Mouse (Mus musculus): ENCODE measurements around the gene Olfr1340. TPM values are rescaled to one million over a fixed set of nuclear protein-coding genes. Genes with fewer than 3 reads are reported as not detected.

The Olfr1340 gene
- not detected for total RNA-seq (2021)

DNA sequence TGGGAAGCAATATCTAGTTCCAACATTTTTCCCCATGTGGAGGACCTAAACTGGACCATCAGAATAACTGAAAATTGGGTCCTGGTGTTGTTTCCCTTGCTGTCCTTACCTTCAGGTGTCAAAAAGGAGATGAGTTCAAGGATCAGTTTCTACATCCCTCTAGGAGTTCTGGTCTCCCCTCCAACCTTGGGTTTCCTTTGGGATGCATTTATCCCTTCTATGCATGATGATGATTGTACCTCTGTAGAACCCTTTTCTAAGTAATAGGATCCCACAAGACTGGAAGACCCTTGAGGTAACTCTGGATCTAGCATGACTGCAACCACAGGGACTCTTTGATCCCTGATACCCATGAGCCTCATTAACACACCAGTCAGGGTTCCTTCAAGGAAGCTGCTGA lies at the start of gene Olfr1340:
Gene Olfr1340, plus strand, starts transcription at position 301 of the 400 bp plus-strand sequence.
- DNase-seq (ENCODE audit: low spot score in 2 of 2) = no peak
- intact Hi-C loops (cut with DNase I) = no loop called here

GRCm38 (mm10) chr4:118687086-118687485 lies 32.9 kb upstream of the Olfr1340 start:
- intact Hi-C loops (cut with DNase I) = no loop called here
- DNase-seq (ENCODE audit: low spot score in 2 of 2) = no peak

- DNase-seq (ENCODE audit: low spot score in 2 of 2) = no peak
- intact Hi-C loops (cut with DNase I) = no loop called here
Observed at GRCm38 (mm10) chr4:118692412-118692973, 27.4 kb upstream of the Olfr1340 start, which contains the start of gene Olfr1342. TSS of gene Olfr1342 (minus strand) at chr4:118692756.

- DNase-seq (ENCODE audit: low spot score in 2 of 2) = no peak
- intact Hi-C loops (cut with DNase I) = no loop called here
Observed at GRCm38 (mm10) chr4:118693812-118694211, 26.1 kb upstream of the Olfr1340 start.

- intact Hi-C loops (cut with DNase I) = no loop called here
- DNase-seq (ENCODE audit: low spot score in 2 of 2) = no peak
Observed at GRCm38 (mm10) chr4:118703223-118703622, 16.7 kb upstream of the Olfr1340 start, which contains the start of gene Olfr1341. TSS of gene Olfr1341 (plus strand) at chr4:118703523.

DNA sequence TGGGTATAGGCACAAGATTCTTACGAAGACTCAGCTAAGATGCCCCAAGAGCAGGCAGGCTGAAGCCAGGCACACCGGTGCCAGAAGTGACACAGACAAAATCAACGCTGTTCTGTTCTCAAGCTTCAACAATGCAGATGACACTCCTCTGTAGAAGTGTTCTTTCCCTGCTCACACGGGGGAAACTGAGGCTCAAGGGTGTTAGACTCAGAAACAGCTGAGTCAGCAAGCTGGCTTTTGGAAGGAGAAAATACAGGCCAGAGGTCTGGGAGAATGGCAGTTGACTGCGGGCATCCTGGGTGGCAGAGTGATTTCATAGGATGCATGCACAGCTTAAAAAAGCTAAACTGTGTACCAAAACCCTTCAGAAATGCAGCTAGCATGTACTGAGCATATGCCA lies 11.9 kb upstream of the Olfr1340 start:
- no peak for DNase-seq (ENCODE audit: low spot score in 2 of 2)
- intact Hi-C loops (cut with DNase I) = no loop called here

DNA sequence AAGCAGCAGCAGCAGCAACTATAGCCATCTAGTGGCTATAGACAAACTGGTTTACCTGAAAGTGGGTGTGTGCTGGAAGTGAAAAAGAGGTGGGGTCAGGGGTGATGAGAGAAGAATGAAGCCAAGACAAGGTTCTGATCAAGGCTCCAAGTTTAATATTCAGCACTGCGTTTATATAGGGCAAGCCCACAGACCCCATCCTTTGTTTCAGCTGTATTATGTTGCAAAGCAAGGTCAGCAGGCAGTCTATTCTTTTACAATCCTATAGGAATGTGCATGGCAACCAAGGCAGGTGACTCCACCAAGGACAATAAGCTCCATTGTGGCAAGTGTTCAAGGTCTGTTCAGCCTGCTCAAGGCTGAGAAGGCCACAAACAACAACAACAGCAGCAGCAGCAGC lies 8.3 kb upstream of the Olfr1340 start:
- intact Hi-C loops (cut with DNase I) = no loop called here
- no peak for DNase-seq (ENCODE audit: low spot score in 2 of 2)

GRCm38 (mm10) chr4:118721742-118722483 lies 2.0 kb downstream of the Olfr1340 start:
- DNase-seq (ENCODE audit: low spot score in 2 of 2) = no peak
- intact Hi-C loops (cut with DNase I) = no loop called here

- no peak for DNase-seq (ENCODE audit: low spot score in 2 of 2)
- intact Hi-C loops (cut with DNase I) = no loop called here
Observed at GRCm38 (mm10) chr4:118731875-118732274, 11.9 kb downstream of the Olfr1340 start, which contains the start of gene Olfr1339. TSS of gene Olfr1339 (plus strand) at chr4:118732175.

GRCm38 (mm10) chr4:118739574-118739973 lies 19.6 kb downstream of the Olfr1340 start:
- intact Hi-C loops (cut with DNase I) = loop anchor here (2.0 kb wide), 1 partner anchor 27 kb away; no protein-coding TSS in a partner anchor
- no peak for DNase-seq (ENCODE audit: low spot score in 2 of 2)

DNA sequence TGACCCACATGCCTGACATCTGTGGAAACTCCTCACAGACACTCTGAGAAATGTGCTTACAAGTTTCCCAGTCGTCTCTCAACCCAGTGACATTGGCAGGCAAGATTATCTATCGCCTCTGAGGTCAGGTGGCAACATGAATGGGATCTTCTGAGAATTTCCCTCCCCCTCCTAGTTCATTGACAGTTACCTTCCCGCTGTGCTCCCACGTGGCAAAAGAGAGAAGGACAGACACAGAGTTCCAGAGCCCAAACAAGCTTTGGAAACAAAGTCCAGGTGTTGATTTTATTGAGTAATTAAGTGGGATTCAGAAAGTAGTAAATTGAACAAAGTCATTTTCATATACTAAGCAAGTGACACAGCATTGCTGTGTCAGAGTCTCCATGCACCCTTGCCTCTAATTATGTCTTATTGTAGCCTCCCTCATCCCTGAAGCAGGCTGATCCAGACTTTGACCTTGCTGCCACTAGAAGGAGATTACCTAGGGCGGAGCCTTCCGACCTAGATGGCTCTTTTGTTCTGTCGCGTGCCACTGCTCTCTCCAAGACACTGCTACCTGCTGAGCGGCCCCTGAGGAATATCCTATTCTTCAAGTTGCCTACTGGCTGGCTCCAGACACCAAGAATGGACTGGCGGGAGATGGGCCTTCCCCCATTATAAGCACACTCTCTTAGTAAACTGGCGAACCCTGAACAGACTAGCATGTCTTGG lies 21.2 kb downstream of the Olfr1340 start:
- intact Hi-C loops (cut with DNase I) = no loop called here
- DNase-seq (ENCODE audit: low spot score in 2 of 2) = no peak

GRCm38 (mm10) chr4:118741881-118742280 lies 21.9 kb downstream of the Olfr1340 start:
- DNase-seq (ENCODE audit: low spot score in 2 of 2) = no peak
- intact Hi-C loops (cut with DNase I) = no loop called here

GRCm38 (mm10) chr4:118758637-118759036 lies 38.7 kb downstream of the Olfr1340 start, which contains the start of gene Olfr1338:
TSS of gene Olfr1338 (minus strand) at chr4:118758737.
- DNase-seq (ENCODE audit: low spot score in 2 of 2) = no peak
- intact Hi-C loops (cut with DNase I) = no loop called here

Other genes with a start within 250 kb of the Olfr1340 start
- gene Tie1, start 230.1 kb upstream of the Olfr1340 start, total RNA-seq (2021) = 1 to 10 TPM; 7.8 to 8.6 TPM
- not detected for gene 2610528J11Rik, start 193.1 kb upstream of the Olfr1340 start, total RNA-seq (2021)
- gene Tmem125, start 176.1 kb upstream of the Olfr1340 start, total RNA-seq (2021) = 10 to 100 TPM in 1 of 2 experiments, 1 to 10 TPM in 1; 6.6 to 14.5 TPM
- under 1 TPM; 0.64 to 0.70 TPM for gene Cfap57, start 99.4 kb upstream of the Olfr1340 start, total RNA-seq (2021)
- gene Ebna1bp2, start 99.3 kb upstream of the Olfr1340 start, total RNA-seq (2021) = 10 to 100 TPM; 53.5 to 62.3 TPM
- not detected for gene Olfr62, start 61.2 kb upstream of the Olfr1340 start, total RNA-seq (2021)
- not detected for gene Olfr1342, start 27.4 kb upstream of the Olfr1340 start, total RNA-seq (2021)
- gene Olfr1341, start 16.6 kb upstream of the Olfr1340 start, total RNA-seq (2021) = not detected
- gene Olfr1339, start 12.0 kb downstream of the Olfr1340 start, total RNA-seq (2021) = not detected
- gene Olfr1338, start 38.6 kb downstream of the Olfr1340 start, total RNA-seq (2021) = not detected
- gene Olfr1337, start 62.4 kb downstream of the Olfr1340 start, total RNA-seq (2021) = not detected
- not detected for gene Olfr1335, start 89.8 kb downstream of the Olfr1340 start, total RNA-seq (2021)
- not detected for gene Olfr1333, start 116.1 kb downstream of the Olfr1340 start, total RNA-seq (2021)
- gene Olfr1331, start 144.5 kb downstream of the Olfr1340 start, total RNA-seq (2021) = not detected
- gene Olfr1330, start 168.5 kb downstream of the Olfr1340 start, total RNA-seq (2021) = not detected
- gene Olfr1329, start 197.3 kb downstream of the Olfr1340 start, total RNA-seq (2021) = not detected
- gene Olfr1328, start 218.5 kb downstream of the Olfr1340 start, total RNA-seq (2021) = not detected
- gene Lao1, start 241.4 kb downstream of the Olfr1340 start, total RNA-seq (2021) = under 1 TPM; 0.35 to 0.82 TPM